Mouse (Mus musculus) left cerebral cortex, postnatal 14 days (tissue): ENCODE data around the gene Lrrc74b. TPM values are rescaled to one million over a fixed set of nuclear protein-coding genes. Genes with fewer than 3 reads are reported as not detected.
"Not testable (repeated sequence)": the region's sequence is repeated elsewhere in the genome, so short reads cannot be mapped to it uniquely, and the experiment has no call there.

Experiments
- DNase-seq, 2 experiments: peaks; one replicate each; pipeline ENCODE4 v3.0.0; 2021 to 2022; ENCODE audit warnings: low spot score in 2 of 2, mixed read lengths in 1 of 2
- intact Hi-C: fragments of 180-260 bp; cut with DNase I; formaldehyde crosslinking; loops from one replicate; pipeline ENCODE4 v1.15.1; 2025
- total RNA-seq, 2 experiments: library from RNA; stranded (reverse); gene quantifications; 2 replicates each; pipeline ENCODE4 v1.2.3; 2021

Gene Lrrc74b
- total RNA-seq, 2 experiments from 2014 or later = 0.29 to 0.42 TPM

DNA sequence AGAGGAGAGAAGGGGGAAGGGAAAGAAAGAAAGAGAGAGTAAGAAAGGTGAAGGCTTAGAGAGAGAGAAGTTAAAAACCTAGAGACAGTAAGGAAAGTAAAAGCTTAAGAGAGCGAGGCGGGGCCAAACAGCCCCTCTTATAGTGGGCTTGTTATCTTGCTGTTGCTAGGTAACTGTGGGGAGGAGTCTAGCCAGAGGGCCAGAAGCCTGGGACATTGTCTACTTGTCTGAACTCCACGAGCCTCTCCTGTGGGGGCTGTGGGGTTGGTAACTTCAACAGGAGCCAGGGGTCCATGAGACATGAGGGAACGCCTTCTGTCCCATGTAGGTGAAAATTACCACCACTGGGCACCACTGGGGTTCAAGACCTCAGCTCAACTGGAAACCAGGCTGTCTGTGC, 6.3 kb downstream of the Lrrc74b start:
- not testable (repeated sequence) for DNase-seq
- intact Hi-C loops = loop anchor here (5.0 kb wide), 1 partner anchor 258 kb away; no protein-coding TSS in a partner anchor

DNA sequence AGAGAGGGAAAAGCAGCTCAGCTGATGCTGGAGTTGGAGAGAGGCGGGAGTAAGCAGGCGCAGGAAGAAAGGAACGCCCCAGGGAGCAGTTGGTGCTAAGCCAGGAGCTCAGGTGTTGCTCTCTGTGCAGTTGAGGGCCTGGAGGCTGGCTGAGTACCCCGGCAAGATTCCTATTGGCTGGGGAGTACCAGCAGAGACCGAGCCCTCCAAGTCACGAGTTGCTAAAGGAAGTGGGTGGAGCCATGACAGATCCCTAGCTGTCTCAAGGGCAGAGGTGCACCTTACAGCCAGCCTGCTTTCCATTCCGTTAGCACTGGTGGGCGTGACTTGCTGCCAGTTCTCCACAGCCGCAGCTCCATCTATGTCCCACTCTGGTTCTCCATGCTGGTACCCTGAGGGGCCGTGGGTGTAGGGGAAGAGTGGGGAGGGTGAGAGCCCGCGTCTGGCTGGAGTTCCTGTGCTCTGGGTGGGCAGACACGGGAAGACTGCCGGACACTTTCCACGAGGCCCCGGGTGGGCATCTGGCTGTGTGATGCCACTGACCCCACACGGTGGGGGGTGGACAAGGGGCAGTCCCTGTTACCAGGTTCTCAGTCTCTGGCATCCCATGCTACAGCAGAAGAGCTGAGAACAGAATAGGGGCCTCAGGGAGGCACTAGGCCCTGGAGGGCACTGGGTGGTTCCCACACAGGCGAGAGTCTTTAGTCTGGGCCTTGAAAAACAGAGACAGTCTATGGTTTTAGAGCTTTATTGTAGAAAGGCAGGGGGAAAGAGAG, 6.9 kb downstream of the Lrrc74b start:
- intact Hi-C loops = no loop called here
- DNase-seq = no peak

DNA sequence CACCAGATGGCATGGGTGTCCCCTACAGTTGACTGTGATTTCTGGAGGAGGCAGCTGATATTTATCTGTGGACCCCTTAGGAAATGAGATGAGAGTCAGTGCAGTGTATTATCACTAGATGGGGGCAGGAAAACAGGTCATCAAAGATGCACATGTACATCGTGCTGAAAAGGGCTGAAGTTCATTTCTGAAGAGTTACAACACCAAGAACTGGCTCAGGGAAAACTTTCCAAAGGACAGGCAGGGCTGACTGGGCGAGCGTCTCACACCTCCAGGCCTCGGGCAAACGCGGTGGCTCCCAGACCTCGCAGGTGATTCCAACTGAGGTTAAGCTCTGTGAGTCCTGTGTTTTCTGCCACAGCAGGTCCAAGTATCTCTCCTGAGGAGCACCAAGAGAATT, 8.2 kb downstream of the Lrrc74b start:
- intact Hi-C loops = no loop called here
- no peak for DNase-seq

DNA sequence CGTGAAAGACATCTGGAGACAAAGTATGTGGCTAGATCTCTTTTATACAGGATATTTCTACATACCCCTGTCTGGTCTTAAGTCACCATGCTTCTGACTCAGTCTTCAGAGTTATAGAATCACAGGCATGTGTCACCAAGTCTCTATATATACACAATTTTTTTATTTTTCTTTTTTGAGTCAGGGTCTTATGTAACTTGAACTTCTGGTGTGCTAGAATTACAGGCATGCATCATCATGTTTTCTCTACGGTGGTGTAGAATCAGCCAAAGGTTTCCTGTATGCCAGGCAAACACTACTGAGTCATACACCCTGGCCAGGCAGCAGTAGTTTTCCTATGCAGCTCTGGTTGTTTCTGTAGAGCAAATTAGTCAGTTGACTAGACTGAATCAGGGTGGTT, 18.4 kb downstream of the Lrrc74b start:
- intact Hi-C loops = no loop called here
- DNase-seq = no peak

DNA sequence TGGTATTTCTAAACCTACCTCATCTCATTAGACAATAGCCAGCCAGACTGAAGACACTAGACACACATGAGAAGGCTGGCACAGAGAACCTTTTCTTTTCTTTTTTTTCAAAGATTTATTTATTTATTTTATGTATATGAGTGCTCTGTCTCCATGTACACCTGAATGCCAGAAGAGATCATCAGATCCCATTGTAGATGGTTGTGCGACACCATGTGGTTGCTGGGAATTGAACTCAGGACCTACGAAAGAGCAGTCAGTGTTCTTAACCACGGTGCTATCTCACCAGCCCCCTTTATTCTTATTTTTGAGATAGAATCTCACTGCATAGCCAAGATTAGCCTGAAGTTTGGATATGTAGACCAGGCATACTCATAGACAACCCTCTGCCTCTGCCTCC, 24.5 kb downstream of the Lrrc74b start:
- intact Hi-C loops = no loop called here
- DNase-seq = no peak

DNA sequence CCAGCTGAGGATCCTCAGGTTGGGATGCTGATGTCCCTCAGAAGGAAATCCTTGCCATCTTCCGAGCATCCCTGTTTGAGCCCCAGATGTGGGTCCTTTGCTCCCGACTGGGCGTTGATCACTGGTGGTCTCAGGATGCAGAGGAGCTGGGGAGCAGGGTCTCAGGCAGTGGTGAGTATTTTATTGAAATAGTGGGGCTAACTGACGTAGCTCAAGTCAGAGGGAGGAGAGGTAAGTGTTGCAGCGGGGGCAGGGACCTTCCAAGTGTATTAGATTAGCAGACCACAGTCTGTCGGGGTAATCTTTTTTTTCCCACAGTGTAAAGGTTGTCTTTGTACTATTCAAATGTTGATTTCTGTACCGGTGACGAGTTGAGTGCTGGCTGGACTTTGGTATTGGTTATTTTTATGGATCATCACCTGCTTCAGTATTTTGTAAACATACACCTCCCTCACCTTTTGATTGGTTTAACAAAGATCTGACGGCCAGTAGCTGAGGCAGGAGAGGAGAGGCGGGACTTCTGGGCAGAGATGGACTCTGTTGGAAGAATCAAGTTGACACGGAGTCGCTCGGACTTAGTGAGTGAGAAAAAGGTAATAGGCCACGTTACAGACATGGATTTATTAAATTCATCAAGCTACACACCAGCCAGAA, 28.2 kb downstream of the Lrrc74b start:
- intact Hi-C loops = no loop called here
- no peak for DNase-seq

DNA sequence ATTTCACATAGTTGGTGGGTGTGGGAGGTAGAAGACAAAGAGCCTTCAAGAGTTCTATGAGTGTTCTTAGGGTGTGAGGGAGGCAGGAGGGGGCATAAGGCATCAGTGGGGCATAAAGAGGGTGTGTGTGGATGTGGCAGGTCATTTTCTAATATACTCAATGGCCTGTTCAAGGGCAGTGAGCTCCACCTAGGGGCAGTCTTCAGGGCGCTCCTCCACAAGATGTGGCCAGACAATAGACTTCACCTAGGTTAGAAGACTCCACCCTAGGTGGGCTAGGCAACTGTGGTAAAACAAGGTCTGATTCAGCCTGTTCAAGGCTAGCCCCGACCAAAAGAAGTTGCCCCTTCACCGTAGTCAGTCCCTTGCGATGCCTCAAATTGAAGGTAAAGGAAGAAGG, 28.8 kb downstream of the Lrrc74b start:
- no peak for DNase-seq
- intact Hi-C loops = no loop called here

DNA sequence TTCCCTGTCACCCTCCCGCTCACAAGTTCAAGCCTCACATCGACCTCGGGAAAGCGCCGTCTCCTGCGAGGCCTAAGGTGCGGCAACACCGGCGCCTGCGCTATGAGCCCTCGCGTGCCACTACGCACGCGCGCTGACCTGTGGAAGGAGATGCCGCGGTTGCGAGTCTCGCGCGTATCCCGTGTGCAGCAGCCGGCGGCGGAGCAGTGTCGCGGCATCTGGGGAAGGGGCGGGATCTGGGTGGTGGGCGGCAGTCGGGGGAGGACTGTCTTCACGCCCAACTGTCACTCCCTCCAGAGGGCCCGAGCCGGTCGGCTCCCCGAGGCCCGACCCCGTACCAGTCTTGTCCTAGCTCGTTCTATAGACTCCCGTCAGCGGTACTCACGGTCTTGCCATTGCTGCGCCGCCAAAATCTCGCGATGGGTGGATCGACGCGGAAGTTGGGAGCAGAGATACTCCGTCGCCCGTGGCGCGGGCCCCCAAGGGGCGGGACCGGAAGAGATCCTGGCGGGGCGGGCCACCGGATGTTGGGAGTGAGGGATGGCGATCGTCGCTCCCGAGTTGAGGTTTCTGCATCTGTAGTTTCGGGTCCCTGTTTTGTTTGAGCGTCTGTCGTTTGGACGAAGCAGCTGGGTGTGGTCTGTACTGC, 30.3 kb downstream of the Lrrc74b start, which contains the start of gene Thap7:
Thap7 (minus strand) TSS at position 497 of the 649 bp plus-strand sequence.
- intact Hi-C loops = loop anchor here (1.0 kb wide), 1 partner anchor 20 kb away; no protein-coding TSS in a partner anchor
- DNase-seq = peak; percentile 95 to 96

DNA sequence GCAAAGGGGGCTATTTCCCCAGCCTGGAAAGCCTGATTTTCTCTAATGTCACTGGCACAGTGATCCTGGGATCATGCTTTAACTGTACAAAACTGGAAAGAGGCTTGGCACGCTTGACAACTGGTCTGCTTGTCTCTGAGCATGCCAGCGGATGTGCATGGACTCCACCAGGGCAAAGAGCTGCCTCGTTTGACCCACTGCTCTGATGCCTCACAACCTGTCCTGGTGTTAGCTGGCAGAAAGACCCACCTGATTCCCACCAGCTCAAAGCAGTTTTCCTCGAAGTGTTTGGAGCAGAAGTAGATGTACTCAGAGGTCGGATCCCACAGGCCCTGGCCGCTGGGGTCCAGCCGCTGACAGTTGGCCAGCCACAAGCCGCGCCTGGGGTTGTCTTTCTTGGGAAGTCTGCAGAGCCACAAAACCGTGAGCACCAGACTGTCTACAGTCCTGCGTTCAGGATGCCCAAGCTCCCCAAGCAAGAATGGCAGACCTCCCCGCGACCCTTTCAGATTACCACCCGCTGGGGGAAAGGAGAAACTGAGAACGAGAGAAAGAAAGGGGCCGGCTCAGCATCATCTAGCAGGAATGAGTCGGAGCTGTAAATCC, 31.0 kb downstream of the Lrrc74b start:
- intact Hi-C loops = loop anchor here (1.0 kb wide), 1 partner anchor 20 kb away; no protein-coding TSS in a partner anchor
- DNase-seq = no peak

DNA sequence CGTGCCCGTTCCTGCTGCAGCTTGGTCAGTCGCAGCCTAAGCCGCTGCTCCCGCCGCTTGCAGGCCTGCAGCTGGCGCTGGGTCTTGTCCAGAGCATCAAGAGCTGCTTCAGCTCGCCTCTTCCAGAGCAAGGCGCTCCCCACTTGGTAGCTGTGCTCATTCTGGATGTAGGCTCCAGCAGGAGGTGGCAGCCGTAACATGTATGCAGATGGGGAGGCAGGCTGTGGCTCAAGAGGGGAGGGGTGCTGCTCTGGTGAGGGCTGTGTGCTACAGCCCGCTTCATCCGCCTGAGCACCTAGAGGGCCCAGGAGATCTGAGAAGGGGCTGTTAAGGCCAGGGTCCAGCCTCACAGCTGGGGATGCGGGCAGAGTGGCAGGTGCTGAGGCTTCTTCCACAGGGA, 32.8 kb downstream of the Lrrc74b start:
- no peak for DNase-seq
- intact Hi-C loops = no loop called here

DNA sequence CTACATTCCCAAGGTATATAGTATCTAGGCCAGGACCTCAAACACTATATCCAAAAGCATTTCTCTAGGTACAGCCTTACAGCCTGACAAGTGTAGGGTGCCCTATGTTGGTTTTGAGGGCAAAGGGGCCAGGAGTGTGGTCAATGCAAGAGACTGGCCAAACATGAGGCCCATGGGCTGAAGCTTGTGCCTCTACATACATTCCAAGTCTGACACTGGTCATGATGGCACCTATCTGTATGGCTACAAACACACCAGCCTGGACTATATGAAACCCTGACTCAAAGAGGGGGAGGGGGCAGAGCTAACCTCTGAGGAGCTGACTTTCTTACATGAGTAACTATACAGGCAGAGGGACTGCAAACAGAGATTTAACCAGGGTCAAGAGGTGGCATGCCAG, 33.4 kb downstream of the Lrrc74b start:
- DNase-seq = no peak
- intact Hi-C loops = no loop called here

DNA sequence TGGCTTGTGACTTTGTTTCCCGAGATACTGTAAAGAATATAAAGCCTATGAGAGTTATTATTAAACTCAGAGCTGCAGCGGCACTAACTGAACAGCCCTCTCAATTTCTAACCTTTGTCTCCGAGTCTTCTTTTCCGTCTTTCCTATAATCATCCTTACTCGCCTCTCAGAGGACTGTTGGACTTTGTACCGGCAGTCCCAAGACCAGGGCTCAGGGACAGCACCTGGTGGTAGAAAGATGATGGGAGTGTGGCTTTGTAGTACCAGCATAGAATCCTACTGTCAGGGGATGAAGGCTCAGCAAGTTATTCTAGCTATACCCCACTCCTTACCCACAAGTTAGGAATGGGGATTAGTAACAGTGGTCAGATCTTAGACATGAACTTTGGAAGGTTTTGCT, 34.8 kb downstream of the Lrrc74b start:
- no peak for DNase-seq
- intact Hi-C loops = no loop called here

DNA sequence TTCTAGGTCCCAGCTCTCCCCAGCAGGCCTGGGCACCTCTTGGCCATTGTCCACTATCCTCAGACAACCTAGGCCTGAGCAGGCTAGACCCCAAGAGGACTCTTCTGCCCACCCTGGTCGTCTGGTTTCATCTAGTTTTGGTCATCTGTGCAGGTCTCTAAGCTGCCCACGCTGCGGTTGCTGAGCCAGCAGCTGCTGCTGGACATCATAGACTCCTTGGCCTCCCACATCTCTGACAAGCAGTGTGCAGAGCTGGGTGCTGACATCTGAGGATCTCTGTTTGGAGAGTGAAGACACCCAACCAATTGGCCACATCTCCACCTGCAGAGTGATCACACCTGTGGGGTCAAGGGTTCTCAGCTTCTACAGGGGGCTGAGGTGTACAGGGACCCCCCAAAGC, 35.5 kb downstream of the Lrrc74b start:
- DNase-seq = no peak
- intact Hi-C loops = no loop called here

DNA sequence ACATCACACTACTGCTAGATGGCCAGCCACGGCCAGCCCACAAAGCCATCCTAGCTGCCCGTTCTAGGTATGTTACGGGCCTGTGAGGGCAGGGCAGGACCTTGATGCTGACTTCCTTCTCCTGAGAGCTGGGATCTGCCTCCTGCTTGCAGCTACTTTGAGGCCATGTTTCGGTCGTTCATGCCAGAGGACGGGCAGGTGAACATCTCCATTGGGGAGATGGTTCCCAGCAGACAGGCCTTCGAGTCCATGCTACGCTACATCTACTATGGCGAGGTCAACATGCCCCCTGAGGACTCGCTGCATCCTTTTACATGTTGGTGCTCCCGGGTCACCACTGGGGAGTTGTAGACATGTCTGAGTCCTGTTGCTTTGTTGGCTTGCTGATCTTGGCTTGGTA, 36.9 kb downstream of the Lrrc74b start:
- no peak for DNase-seq
- intact Hi-C loops = no loop called here

DNA sequence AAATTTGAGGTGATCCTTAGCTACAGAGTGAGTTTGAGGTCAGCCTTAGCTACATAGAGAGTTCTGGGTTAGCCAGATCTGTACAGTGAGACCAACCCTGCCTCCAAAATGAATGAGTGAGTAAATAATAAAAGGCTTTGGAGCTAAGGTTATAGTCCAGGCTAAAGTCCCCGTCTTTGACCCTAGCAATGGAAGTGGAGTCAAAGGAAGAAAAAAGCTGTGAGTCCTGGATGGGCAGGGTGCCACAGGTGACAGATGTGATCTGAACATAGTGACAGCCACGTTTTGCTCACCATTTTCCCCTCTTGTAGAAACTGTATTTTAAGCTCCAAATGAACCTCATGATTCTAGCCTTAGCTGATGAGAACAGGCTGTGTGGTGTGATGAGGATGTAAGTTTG, 42.1 kb downstream of the Lrrc74b start:
- DNase-seq = no peak
- intact Hi-C loops = no loop called here

DNA sequence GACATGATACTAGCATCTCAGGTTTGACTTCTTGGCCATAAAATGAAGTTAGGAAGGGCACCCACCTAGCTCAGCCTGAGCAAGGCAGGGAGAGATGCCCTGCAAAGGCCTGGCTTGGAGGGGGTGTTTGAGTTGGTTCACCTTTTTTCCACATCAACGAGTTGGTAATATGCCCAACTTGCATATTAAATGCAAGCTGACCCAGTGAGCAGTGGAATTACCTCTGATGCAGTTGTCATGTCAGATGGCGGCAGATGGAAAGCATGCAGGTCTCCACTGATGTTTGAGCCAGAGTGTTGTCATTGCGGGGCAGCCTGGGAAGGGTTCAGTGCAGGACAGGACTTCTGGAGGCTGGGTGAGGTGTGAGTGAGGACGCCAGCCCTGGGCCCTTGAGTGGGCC, 49.6 kb downstream of the Lrrc74b start:
- no peak for DNase-seq
- intact Hi-C loops = no loop called here

DNA sequence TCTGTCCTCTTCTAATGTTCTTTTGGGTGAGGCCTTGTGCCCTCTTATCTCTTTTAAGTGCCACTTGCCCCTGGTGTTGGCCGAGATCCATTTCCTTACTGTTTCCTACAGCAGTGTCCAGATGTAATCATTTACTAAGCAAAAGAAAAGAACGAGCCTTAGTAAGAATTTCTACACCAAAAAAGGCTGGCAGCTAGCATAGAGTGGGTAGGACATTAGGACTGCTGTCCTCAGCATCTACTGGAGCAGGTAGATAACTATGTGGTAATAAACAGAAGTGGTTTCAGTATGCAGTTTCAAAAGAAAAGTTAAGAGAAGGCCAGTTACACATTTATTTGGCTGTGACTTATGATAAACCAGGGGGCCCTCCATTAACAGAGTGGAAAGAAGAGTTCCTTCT, 50.4 kb downstream of the Lrrc74b start:
- DNase-seq = no peak
- intact Hi-C loops = loop anchor here (1.0 kb wide), 1 partner anchor 20 kb away; no protein-coding TSS in a partner anchor

DNA sequence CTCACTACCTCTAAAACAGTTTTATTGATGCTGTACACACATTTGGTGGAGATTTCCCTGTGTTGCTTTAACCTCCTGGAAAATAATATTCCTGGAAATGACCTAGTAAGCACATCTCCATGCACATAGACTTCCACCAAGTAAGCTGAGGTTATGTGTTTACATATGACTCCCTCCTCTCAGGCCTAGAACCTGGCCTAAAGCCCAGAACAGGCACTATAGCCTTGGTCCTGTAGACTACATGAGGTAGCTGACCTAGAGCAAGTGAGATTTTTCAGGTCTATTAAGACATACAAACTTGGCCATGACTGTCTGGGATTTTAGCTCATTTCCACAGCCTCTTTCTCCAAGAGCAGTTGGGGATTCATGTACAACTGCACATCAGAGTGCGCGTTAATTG, 50.9 kb downstream of the Lrrc74b start:
- intact Hi-C loops = loop anchor here (1.0 kb wide), 1 partner anchor 20 kb away; no protein-coding TSS in a partner anchor
- DNase-seq = no peak

DNA sequence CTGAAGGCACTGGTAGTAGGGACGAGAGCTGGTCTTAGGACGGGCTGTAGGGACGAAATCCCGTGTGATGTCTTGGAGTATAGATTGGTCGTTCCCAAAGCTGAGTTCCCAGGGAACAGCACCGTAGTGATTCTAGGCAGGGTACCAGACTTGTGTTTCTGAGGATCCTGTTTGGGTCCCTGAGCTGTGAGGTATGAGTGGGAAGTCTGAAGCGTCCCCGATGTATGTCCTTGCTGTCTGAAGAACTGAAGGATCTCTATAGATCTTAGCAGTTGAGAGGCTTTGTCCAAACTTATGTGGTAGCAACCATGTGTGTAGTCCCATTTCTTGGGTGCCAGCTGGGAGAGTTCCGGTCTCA, 51.8 kb downstream of the Lrrc74b start:
- no peak for DNase-seq
- intact Hi-C loops = no loop called here
